Mouse (Mus musculus) embryonic fibroblast, embryonic 13.5 days (primary cell): ENCODE measurements around the gene Anapc13. TPM values are rescaled to one million over a fixed set of nuclear protein-coding genes. Genes with fewer than 3 reads are reported as not detected.

Experiments used
- H3K27ac ChIP-seq: 2 replicates; pipeline ENCODE4 v1.5.1; 2012; ENCODE audit warnings: low read length, control low read depth, inconsistent platforms; ENCODE audit not compliant: insufficient read depth
- H3K4me1 ChIP-seq: 2 replicates; pipeline ENCODE4 v1.6.1; 2011; ENCODE audit warnings: low read length; ENCODE audit not compliant: control insufficient read depth, insufficient read depth
- H3K4me3 ChIP-seq: 2 replicates; pipeline ENCODE4 v1.5.1; 2011; ENCODE audit warnings: mild to moderate bottlenecking, control low read depth, low read length; ENCODE audit not compliant: insufficient read depth
- CTCF ChIP-seq: IDR thresholded peaks from 2 replicates; pipeline ENCODE4 v1.5.1; 2011; ENCODE audit warnings: mild to moderate bottlenecking, control low read depth, low read length, moderate library complexity, borderline replicate concordance; ENCODE audit not compliant: insufficient read depth
- POLR2A ChIP-seq: IDR thresholded peaks from 2 replicates; pipeline ENCODE4 v1.6.1; 2011; ENCODE audit warnings: low read depth, mild to moderate bottlenecking, control low read depth, low read length, moderate library complexity
- polyA plus RNA-seq: library from polyadenylated mRNA; stranded (reverse); fragments of >200 nt; gene quantifications from 2 replicates; pipeline ENCODE4 v1.2.4, GENCODE M21; 2011; ENCODE audit warnings: low read depth; ENCODE audit not compliant: missing spikeins, insufficient read length

Gene Anapc13
- polyA plus RNA-seq, 1 experiment: 44.9 TPM

- H3K4me3 ChIP-seq: no peak overlapping the region
- no peak overlapping the region for H3K27ac ChIP-seq
- no peak for TF ChIP-seq CTCF
- no peak for TF ChIP-seq POLR2A
- H3K4me1 ChIP-seq: peaks cover 4% of the 10 kb centered on the region; the same call in 1 of the 2 replicates
These were observed 49.8 kb downstream of the Anapc13 start for GRCm38 (mm10) chr9:102675922-102676321.

- no peak for TF ChIP-seq CTCF
- TF ChIP-seq POLR2A: no peak
- H3K4me1 ChIP-seq: no peaks in the 10 kb centered on the region
- H3K27ac ChIP-seq: no peak overlapping the region
- no peak overlapping the region for H3K4me3 ChIP-seq
These were observed 55.4 kb downstream of the Anapc13 start for GRCm38 (mm10) chr9:102681470-102681869.

Other genes with a start within 250 kb of the Anapc13 start
- not detected in 2 replicates for gene Ky, start 120.5 kb upstream of the Anapc13 start, polyA plus RNA-seq
- 22.8 and 27.0 TPM in 2 replicates for gene Cep63, start 238 bp downstream of the Anapc13 start, polyA plus RNA-seq
- 135 and 188 TPM in 2 replicates for gene Amotl2, start 90.4 kb downstream of the Anapc13 start, polyA plus RNA-seq
- gene Ryk, start 208.6 kb downstream of the Anapc13 start, polyA plus RNA-seq: 198 and 217 TPM in 2 replicates